Mouse (Mus musculus): Measurements from ENCODE around the gene Zbtb5. TPM values are rescaled to one million over a fixed set of nuclear protein-coding genes. Genes with fewer than 3 reads are reported as not detected.

The Zbtb5 gene
- polyA plus RNA-seq, 1 experiment = 26.7 TPM

- TF ChIP-seq CTCF (IDR thresholded peaks at IDR 0.05; ENCODE audit: borderline replicate concordance, control insufficient read depth, extremely low read depth, insufficient read depth, low read length, poor library complexity) (no peak), POLR2A (IDR thresholded peaks at IDR 0.05; ENCODE audit: control insufficient read depth, extremely low read depth, insufficient read depth, low read length, poor library complexity) (no peak)
- DNase-seq = no peak
- WGBS = 87% methylated on average over 6 of the region's 6 CpGs
- no peak overlapping the region for H3K4me3 ChIP-seq (ENCODE audit: control insufficient read depth, insufficient read depth, low read length)
- H3K36me3 ChIP-seq (ENCODE audit: control insufficient read depth, insufficient read depth, low read length) = no peaks in the 10 kb centered on the region
- peaks cover 9% of the 10 kb centered on the region for H3K4me1 ChIP-seq (replicated peaks; ENCODE audit: control insufficient read depth, insufficient read depth, low read length)
- H3K27ac ChIP-seq (ENCODE audit: control insufficient read depth, insufficient read depth, low read length) = no peak overlapping the region
- H3K27me3 ChIP-seq (ENCODE audit: control insufficient read depth, insufficient read depth, low read length) = no peaks in the 10 kb centered on the region
These were observed 36.1 kb downstream of the Zbtb5 start for GRCm38 (mm10) chr4:44976026-44976615.

- TF ChIP-seq POLR2A (IDR thresholded peaks at IDR 0.05; ENCODE audit: control insufficient read depth, extremely low read depth, insufficient read depth, low read length, poor library complexity) = no peak
- TF ChIP-seq CTCF (IDR thresholded peaks at IDR 0.05; ENCODE audit: borderline replicate concordance, control insufficient read depth, extremely low read depth, insufficient read depth, low read length, poor library complexity) = no peak
- no peak for DNase-seq
- 88% methylated on average over 8 of the region's 8 CpGs for WGBS
- Histone ChIP-seq H3K27ac (ENCODE audit: control insufficient read depth, insufficient read depth, low read length) (no peak overlapping the region), H3K4me3 (ENCODE audit: control insufficient read depth, insufficient read depth, low read length) (no peak overlapping the region), H3K27me3 (ENCODE audit: control insufficient read depth, insufficient read depth, low read length) (no peaks in the 10 kb centered on the region), H3K36me3 (ENCODE audit: control insufficient read depth, insufficient read depth, low read length) (no peaks in the 10 kb centered on the region), H3K4me1 (replicated peaks; ENCODE audit: control insufficient read depth, insufficient read depth, low read length) (peaks cover 6% of the 10 kb centered on the region)
These were observed 37.9 kb downstream of the Zbtb5 start for GRCm38 (mm10) chr4:44974331-44974730.

GRCm38 (mm10) chr4:44973871-44974270 lies 38.3 kb downstream of the Zbtb5 start:
- DNase-seq = no peak
- 55% methylated on average over 14 of the region's 14 CpGs for WGBS
- H3K27me3 ChIP-seq (ENCODE audit: control insufficient read depth, insufficient read depth, low read length) = no peaks in the 10 kb centered on the region
- H3K36me3 ChIP-seq (ENCODE audit: control insufficient read depth, insufficient read depth, low read length) = no peaks in the 10 kb centered on the region
- TF ChIP-seq POLR2A (IDR thresholded peaks at IDR 0.05; ENCODE audit: control insufficient read depth, extremely low read depth, insufficient read depth, low read length, poor library complexity) (no peak), CTCF (IDR thresholded peaks at IDR 0.05; ENCODE audit: borderline replicate concordance, control insufficient read depth, extremely low read depth, insufficient read depth, low read length, poor library complexity) (no peak)
- H3K27ac ChIP-seq (ENCODE audit: control insufficient read depth, insufficient read depth, low read length) = no peak overlapping the region
- H3K4me1 ChIP-seq (replicated peaks; ENCODE audit: control insufficient read depth, insufficient read depth, low read length) = peaks cover 6% of the 10 kb centered on the region
- H3K4me3 ChIP-seq (ENCODE audit: control insufficient read depth, insufficient read depth, low read length) = peak overlapping the region; percentile 17; the same call in 1 of the 2 replicates

GRCm38 (mm10) chr4:44973450-44973849 lies 38.8 kb downstream of the Zbtb5 start:
- peaks cover 6% of the 10 kb centered on the region for H3K4me1 ChIP-seq (replicated peaks; ENCODE audit: control insufficient read depth, insufficient read depth, low read length)
- TF ChIP-seq CTCF (IDR thresholded peaks at IDR 0.05; ENCODE audit: borderline replicate concordance, control insufficient read depth, extremely low read depth, insufficient read depth, low read length, poor library complexity) = peak; percentile 94
- TF ChIP-seq POLR2A (IDR thresholded peaks at IDR 0.05; ENCODE audit: control insufficient read depth, extremely low read depth, insufficient read depth, low read length, poor library complexity) = no peak
- H3K4me3 ChIP-seq (ENCODE audit: control insufficient read depth, insufficient read depth, low read length) = peak overlapping the region; percentile 17; the same call in 1 of the 2 replicates
- H3K36me3 ChIP-seq (ENCODE audit: control insufficient read depth, insufficient read depth, low read length) = no peaks in the 10 kb centered on the region
- H3K27me3 ChIP-seq (ENCODE audit: control insufficient read depth, insufficient read depth, low read length) = no peaks in the 10 kb centered on the region
- DNase-seq = peak; percentile 93
- H3K27ac ChIP-seq (ENCODE audit: control insufficient read depth, insufficient read depth, low read length) = no peak overlapping the region
- 10% methylated on average over 9 of the region's 9 CpGs for WGBS

GRCm38 (mm10) chr4:44970612-44971110 lies 41.6 kb downstream of the Zbtb5 start:
- no peak overlapping the region for H3K27ac ChIP-seq (ENCODE audit: control insufficient read depth, insufficient read depth, low read length)
- H3K27me3 ChIP-seq (ENCODE audit: control insufficient read depth, insufficient read depth, low read length) = no peaks in the 10 kb centered on the region
- WGBS = 22% methylated on average over 10 of the region's 10 CpGs
- TF ChIP-seq POLR2A (IDR thresholded peaks at IDR 0.05; ENCODE audit: control insufficient read depth, extremely low read depth, insufficient read depth, low read length, poor library complexity) (no peak), CTCF (IDR thresholded peaks at IDR 0.05; ENCODE audit: borderline replicate concordance, control insufficient read depth, extremely low read depth, insufficient read depth, low read length, poor library complexity) (peak; percentile 77; the same call in 1 of the 2 replicates)
- H3K4me3 ChIP-seq (ENCODE audit: control insufficient read depth, insufficient read depth, low read length) = no peak overlapping the region
- peaks cover 6% of the 10 kb centered on the region for H3K4me1 ChIP-seq (replicated peaks; ENCODE audit: control insufficient read depth, insufficient read depth, low read length)
- no peaks in the 10 kb centered on the region for H3K36me3 ChIP-seq (ENCODE audit: control insufficient read depth, insufficient read depth, low read length)
- DNase-seq = peak; percentile 46

GRCm38 (mm10) chr4:44970056-44970455 lies 42.2 kb downstream of the Zbtb5 start:
- Histone ChIP-seq H3K27ac (ENCODE audit: control insufficient read depth, insufficient read depth, low read length) (no peak overlapping the region), H3K36me3 (ENCODE audit: control insufficient read depth, insufficient read depth, low read length) (no peaks in the 10 kb centered on the region), H3K4me3 (ENCODE audit: control insufficient read depth, insufficient read depth, low read length) (no peak overlapping the region), H3K4me1 (replicated peaks; ENCODE audit: control insufficient read depth, insufficient read depth, low read length) (peaks cover 6% of the 10 kb centered on the region), H3K27me3 (ENCODE audit: control insufficient read depth, insufficient read depth, low read length) (no peaks in the 10 kb centered on the region)
- WGBS = 92% methylated on average over 7 of the region's 7 CpGs
- TF ChIP-seq POLR2A (IDR thresholded peaks at IDR 0.05; ENCODE audit: control insufficient read depth, extremely low read depth, insufficient read depth, low read length, poor library complexity) = no peak
- TF ChIP-seq CTCF (IDR thresholded peaks at IDR 0.05; ENCODE audit: borderline replicate concordance, control insufficient read depth, extremely low read depth, insufficient read depth, low read length, poor library complexity) = no peak
- DNase-seq = no peak

Data from thymus, adult 2 months (tissue).